Mouse (Mus musculus): ENCODE measurements around the gene Robo4. TPM values are rescaled to one million over a fixed set of nuclear protein-coding genes. Genes with fewer than 3 reads are reported as not detected.

Robo4 gene
- total RNA-seq, 2 experiments from 2014 or later: 4.9 to 5.8 TPM

GRCm38 (mm10) chr9:37462764-37463163, 61.1 kb downstream of the Robo4 start:
- Histone ChIP-seq H3K4me3 (peak overlapping the region; percentile 13; the same call in 1 of the 2 replicates), H3K27ac (no peak overlapping the region)
- peak; percentile 86 for TF ChIP-seq CTCF (conservative IDR thresholded peaks at IDR 0.05)
- DNase-seq (ENCODE audit: low spot score in 2 of 2): peak; percentile 37 to 56

Other genes with a start within 250 kb of the Robo4 start
- 1 to 10 TPM; 6.2 to 8.1 TPM for gene Tmem218, start 193.7 kb upstream of the Robo4 start, total RNA-seq (2021)
- 1 to 10 TPM; 1.1 to 1.6 TPM for gene Slc37a2, start 146.2 kb upstream of the Robo4 start, total RNA-seq (2021)
- 1 to 10 TPM; 1.6 to 3.1 TPM for gene Ccdc15, start 53.5 kb upstream of the Robo4 start, total RNA-seq (2021)
- 10 to 100 TPM; 65.9 to 68.1 TPM for gene Hepacam, start 34.5 kb upstream of the Robo4 start, total RNA-seq (2021)
- 10 to 100 TPM; 14.8 to 19.0 TPM for gene Robo3, start 31.3 kb downstream of the Robo4 start, total RNA-seq (2021)
- 10 to 100 TPM; 20.5 to 25.6 TPM for gene Msantd2, start 87.4 kb downstream of the Robo4 start, total RNA-seq (2021)
- gene Esam, start 126.2 kb downstream of the Robo4 start, total RNA-seq (2021): 10 to 100 TPM; 18.3 to 19.3 TPM
- 1 to 10 TPM; 2.5 to 3.7 TPM for gene Vsig2, start 137.4 kb downstream of the Robo4 start, total RNA-seq (2021)
- 1,000 to 10,000 TPM; 1,464 to 1,512 TPM for gene Nrgn, start 151.0 kb downstream of the Robo4 start, total RNA-seq (2021)
- gene Siae, start 153.8 kb downstream of the Robo4 start, total RNA-seq (2021): 10 to 100 TPM in 1 of 2 experiments, 1 to 10 TPM in 1; 9.6 to 14.0 TPM
- gene Spa17, start 211.8 kb downstream of the Robo4 start, total RNA-seq (2021): 1 to 10 TPM; 1.5 to 1.9 TPM

All from layer of hippocampus, adult 2 months (tissue).